Mouse (Mus musculus) 416B (cell line): ENCODE measurements at regions not wholly inside any gene's neighbourhood (a gene's known extent, or its start where the extent isn't known, plus 50 kb on each side); places are given as distances from the start of the nearest gene placed in this dataset.
A peak's percentile ranks its signal among the peaks of the same experiment; 100 is the strongest.

Source experiments
- DNase-seq: peaks from one replicate; pipeline ENCODE4 v3.0.0; 2011; ENCODE audit warnings: low read depth

DNA sequence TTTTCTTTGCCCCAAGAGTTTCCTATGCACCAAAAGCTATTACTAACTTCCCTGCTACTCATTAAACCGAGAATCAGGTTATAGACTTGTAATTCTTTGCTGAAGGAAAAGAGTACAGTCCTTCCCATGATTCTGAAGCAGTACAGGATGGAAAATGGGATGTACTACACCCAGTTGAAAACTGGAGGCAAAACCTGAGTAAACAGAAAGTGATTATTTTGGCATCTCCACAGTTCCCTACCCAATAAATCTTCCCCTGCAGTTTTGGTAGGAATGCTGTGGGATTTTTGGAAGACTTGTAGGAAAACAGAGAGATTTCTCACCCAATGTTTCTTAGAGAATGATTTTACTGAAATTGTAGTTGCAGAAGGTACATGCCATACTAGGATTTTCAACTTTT is 268.5 kb downstream of the Dio2 start:
- DNase-seq: no peak

DNA sequence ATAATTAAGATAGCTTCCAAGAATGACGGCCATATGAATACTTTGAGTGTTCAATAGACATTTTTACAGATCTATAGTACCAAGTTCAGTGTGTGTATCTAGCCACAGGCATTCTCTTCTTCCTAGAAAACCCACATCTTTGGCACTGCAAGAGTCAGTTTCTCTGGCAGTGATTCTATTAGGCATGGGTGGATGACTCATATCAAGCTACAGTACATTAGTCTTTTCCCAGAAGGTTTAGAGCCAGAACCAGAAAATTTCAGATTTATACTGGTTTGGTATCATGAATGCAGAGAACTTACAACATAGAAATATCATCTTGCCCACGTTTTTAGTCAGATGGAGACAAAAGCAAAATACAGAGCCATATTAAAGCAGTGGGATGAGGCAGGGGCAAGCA is 278.1 kb downstream of the Dio2 start:
- no peak for DNase-seq

DNA sequence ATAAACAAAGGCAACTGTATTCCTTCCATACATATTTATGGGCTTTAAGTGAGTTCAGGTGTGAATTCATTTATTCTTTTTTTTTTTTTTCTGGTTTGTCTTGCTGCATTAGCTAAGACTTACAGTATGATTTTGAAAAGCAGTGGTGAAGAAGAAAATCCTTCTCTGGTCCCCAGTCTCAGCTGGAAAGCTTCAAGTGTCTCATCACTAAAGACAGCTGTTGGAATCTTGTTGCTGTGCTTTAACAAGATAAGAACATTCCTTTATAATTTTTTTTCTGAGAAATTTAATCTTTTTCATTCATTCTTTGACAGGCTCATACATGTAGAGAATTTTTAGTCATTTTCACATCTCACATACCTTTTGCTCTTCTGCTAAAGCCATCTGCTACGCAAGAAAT is 297.6 kb downstream of the Dio2 start:
- no peak for DNase-seq

DNA sequence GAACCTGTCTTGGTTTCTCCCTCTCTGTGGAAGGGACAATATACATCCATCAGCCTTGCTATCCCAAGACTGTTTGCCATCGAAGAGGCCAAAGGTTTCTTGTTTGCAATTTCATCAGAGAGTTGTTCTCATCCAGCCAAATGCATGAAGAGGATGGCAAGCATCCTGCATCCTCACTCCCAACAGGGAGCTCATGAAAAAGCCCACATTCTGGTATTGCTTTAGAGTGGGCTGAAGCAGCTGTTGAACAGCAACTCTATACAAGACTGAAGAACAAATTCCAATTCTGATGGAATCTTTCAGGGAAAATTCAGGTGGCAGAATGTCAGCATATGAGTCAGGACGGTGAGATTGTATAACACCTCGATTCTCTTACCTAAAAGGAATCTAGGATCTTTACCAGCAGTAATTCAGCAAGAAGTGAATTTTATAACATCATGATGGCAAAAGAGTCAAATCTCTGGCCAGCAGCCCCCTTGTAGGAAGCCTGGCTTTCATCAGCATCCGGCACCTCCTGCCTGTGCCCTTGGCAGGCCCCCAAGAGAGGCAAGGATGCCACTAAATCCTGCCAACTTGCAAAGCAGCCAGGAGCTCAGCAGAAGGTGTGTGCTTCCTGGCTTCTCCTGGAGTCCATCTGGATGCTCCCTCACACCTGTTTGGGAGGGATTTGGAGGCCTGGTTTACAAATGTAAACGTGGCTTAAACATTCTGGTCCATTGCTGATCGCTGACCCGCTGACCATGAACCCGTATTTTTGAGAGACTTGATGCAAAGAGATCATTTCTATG is 312.8 kb downstream of the Dio2 start:
- DNase-seq: no peak

DNA sequence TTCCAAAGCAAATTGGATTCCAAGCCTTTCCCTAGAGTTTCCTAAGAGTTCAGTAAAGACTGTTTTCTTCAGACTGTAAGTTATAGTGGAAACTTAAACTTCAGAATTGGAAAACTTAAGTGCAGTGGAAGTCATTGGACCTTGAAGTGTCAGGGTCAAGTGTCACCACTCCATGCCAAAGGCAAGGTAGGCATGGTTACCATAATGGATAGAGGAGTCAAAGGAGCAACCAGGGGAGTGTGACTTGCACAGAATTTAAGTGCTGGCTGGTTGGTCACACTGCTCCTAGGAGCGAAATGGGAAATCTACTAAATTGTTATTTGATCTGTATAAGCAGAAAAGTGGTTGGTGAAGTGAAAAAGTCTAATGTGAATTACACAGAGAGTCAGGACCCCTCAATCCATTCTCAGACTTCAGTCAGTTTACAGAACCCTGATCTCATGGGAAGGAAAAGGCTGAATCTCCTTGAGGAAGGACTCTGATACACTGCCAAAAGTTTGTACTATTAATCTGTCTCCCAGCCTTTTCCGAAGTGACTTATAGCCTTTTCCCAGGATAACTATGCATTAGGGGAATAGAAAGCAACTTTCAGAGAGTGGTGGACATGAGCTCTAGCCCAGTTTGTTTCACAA is 320.5 kb downstream of the Dio2 start:
- DNase-seq: no peak

DNA sequence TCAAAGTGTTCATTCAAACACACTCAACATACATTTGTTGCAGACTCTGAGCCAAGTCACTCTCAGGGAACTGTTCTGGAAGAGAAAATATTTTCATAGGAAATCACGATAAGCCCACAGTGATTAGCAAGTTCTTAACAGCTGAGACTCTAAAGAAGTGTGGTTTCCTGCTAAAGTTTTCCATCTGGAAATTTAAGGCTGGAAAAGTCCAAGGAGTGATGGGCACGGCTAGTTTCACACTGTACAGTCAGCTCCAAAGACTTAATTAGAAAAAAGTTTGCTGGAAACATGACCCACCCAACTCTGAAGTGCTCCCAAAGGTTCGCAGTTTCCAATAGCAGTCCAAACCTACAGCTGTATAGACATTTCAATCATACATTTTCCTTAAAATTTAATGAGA is 329.5 kb downstream of the Dio2 start:
- no peak for DNase-seq

DNA sequence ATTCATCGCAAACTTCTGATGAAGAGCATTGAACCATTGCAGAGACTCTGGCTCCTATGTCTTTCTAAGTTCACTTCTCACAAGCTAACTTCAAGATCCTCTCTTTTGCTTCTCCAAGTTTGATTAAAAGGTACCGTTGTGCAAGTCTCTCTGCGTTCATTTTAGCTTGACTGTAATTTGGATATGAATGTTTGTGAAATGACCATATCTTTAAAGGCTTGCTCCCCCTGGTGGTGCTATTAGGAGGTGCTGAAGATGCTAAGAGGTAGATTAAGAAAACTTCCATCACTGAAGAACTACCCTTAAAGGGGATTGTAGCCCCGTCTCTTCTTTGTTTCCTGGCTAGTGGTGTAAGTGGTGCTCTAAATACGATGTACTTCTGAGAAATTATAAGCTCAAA is 339.7 kb downstream of the Dio2 start:
- DNase-seq: peak; percentile 44
